Mouse (Mus musculus) liver, embryonic 12.5 days (tissue): ENCODE results near the gene Fnbp1. TPM values are rescaled to one million over a fixed set of nuclear protein-coding genes. Genes with fewer than 3 reads are reported as not detected.

Experiments used
- ATAC-seq: fragments of 200-750 bp; cut with Nextera tagmentation; 2 replicates; pipeline ENCODE4 v1.8.0; 2017; ENCODE audit warnings: moderate number of reproducible peaks, mild to moderate bottlenecking, moderate library complexity
- H3K27ac ChIP-seq: fragments of 300-500 bp; sonication (generic); 2 replicates; pipeline ENCODE4 v1.5.1; 2016; ENCODE audit warnings: mild to moderate bottlenecking
- H3K27me3 ChIP-seq: fragments of 300-500 bp; sonication (generic); replicated peaks from 2 replicates; pipeline ENCODE4 v1.6.1; 2016; ENCODE audit warnings: mild to moderate bottlenecking, moderate library complexity
- H3K36me3 ChIP-seq: fragments of 300-500 bp; sonication (generic); 2 replicates; pipeline ENCODE4 v1.6.1; 2016; ENCODE audit warnings: mild to moderate bottlenecking, moderate library complexity
- H3K4me1 ChIP-seq: fragments of 300-500 bp; sonication (generic); 2 replicates; pipeline ENCODE4 v1.6.1; 2016
- H3K4me2 ChIP-seq: fragments of 300-500 bp; sonication (generic); 2 replicates; pipeline ENCODE4 v1.6.1; 2016; ENCODE audit warnings: mild to moderate bottlenecking, moderate library complexity
- H3K4me3 ChIP-seq: fragments of 300-500 bp; sonication (generic); 2 replicates; pipeline ENCODE4 v1.5.1; 2016; ENCODE audit warnings: mild to moderate bottlenecking, moderate library complexity
- H3K9ac ChIP-seq: fragments of 300-500 bp; sonication (generic); 2 replicates; pipeline ENCODE4 v1.6.1; 2016; ENCODE audit warnings: mild to moderate bottlenecking, moderate library complexity
- H3K9me3 ChIP-seq: fragments of 300-500 bp; sonication (generic); replicated peaks from 2 replicates; pipeline ENCODE4 v1.6.1; 2016; ENCODE audit warnings: mild to moderate bottlenecking, moderate library complexity
- WGBS: fragments of 180-500 bp; shearing (Covaris S2); methylation state at CpG from one replicate; pipeline ENCODE4 v1.1.7; 2016; ENCODE audit not compliant: insufficient replicate concordance; 5-methylcytosine and 5-hydroxymethylcytosine counted together
- polyA plus RNA-seq: library from polyadenylated mRNA; unstranded; fragments of >200 nt; fragmentation: Nextera tagmentation; extraction: Ambion mirVana; gene quantifications from 2 replicates; pipeline ENCODE4 v1.2.1, GENCODE M21; 2016

Gene Fnbp1
- polyA plus RNA-seq, 1 experiment from 2014 or later = 11.1 TPM

GRCm38 (mm10) chr2:31105279-31105678 is 36.5 kb downstream of the Fnbp1 start:
- ATAC-seq = no peak
- WGBS = 74% methylated on average over 3 of the region's 3 CpGs
- H3K4me3 ChIP-seq = no peak overlapping the region
- H3K36me3 ChIP-seq = peaks cover 8% of the 10 kb centered on the region
- no peak overlapping the region for H3K9ac ChIP-seq
- no peaks in the 10 kb centered on the region for H3K27me3 ChIP-seq
- no peak overlapping the region for H3K4me2 ChIP-seq
- no peak overlapping the region for H3K27ac ChIP-seq
- peaks cover 63% of the 10 kb centered on the region for H3K4me1 ChIP-seq
- H3K9me3 ChIP-seq = no peaks in the 10 kb centered on the region

DNA sequence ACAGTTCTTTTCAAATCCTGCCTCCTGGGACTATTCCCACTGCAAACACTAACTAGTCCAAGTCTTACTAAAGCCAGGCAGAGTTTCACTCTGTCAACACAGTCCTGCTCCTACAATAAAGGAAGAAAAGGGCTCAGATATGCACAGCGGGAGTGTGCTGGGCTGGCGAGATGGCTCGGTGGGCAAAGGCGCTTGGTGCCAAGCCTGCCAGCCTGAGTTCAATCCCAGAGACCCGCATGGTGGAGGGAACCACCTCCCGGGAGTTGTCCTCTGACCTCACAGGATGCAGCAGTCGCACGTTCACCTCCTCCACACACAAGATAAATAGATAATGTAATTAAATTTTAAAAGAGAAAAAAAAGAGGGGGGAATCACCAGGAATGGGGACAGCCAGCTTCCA is 38.5 kb downstream of the Fnbp1 start:
- no peak overlapping the region for H3K4me2 ChIP-seq
- no peaks in the 10 kb centered on the region for H3K27me3 ChIP-seq
- 73% methylated on average over 8 of the region's 8 CpGs for WGBS
- H3K4me3 ChIP-seq = no peak overlapping the region
- H3K9ac ChIP-seq = no peak overlapping the region
- H3K4me1 ChIP-seq = peaks cover 43% of the 10 kb centered on the region
- no peak overlapping the region for H3K27ac ChIP-seq
- peaks cover 16% of the 10 kb centered on the region for H3K36me3 ChIP-seq
- ATAC-seq = no peak
- no peaks in the 10 kb centered on the region for H3K9me3 ChIP-seq

DNA sequence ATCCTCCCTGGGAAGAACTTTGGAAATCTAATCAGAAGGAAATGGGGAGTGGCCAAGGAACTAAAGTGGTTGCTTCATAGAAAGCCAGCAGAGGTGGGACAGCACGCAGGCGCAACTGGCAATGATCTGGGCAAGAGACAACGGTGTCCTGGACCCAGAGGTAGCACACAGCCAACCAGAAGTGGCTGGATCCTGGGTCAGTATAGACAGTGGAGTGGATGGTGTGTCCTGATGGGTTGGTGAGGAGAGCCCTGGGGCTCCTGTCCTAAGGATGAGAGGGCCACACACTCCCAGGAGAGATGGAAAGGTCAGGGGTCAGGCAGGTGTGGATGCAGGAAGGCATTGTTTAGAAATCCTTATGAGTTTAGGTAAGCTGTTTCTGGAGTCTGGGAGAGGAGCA is 40.5 kb downstream of the Fnbp1 start:
- Histone ChIP-seq H3K36me3 (peaks cover 21% of the 10 kb centered on the region), H3K4me3 (no peak overlapping the region), H3K4me2 (no peak overlapping the region), H3K4me1 (peaks cover 23% of the 10 kb centered on the region), H3K9me3 (no peaks in the 10 kb centered on the region), H3K9ac (no peak overlapping the region), H3K27ac (no peak overlapping the region), H3K27me3 (no peaks in the 10 kb centered on the region)
- ATAC-seq = no peak
- WGBS = 80% methylated on average over 3 of the region's 3 CpGs

DNA sequence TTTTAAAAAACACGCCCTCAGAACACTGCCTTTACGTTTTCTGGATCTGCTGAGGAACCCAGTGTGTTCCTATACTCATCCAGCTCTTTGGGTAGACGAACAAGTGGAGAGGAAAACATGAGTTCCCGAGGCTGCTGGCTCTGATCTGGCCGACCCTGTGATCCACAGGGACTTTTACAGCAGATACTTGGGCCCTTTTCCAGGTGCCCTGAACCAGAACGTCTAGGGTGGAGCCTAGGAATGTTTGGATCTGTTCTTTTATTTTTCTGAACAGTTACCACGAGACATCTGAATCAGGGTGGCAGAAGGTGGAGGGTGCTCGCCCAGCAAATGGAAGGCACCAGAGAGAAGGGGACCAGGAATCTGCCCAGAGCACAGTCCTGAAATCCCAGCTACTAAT is 42.7 kb downstream of the Fnbp1 start:
- H3K36me3 ChIP-seq = peaks cover 29% of the 10 kb centered on the region
- H3K4me3 ChIP-seq = no peak overlapping the region
- H3K9ac ChIP-seq = no peak overlapping the region
- peaks cover 32% of the 10 kb centered on the region for H3K4me1 ChIP-seq
- no peaks in the 10 kb centered on the region for H3K27me3 ChIP-seq
- 74% methylated on average over 8 of the region's 8 CpGs for WGBS
- no peaks in the 10 kb centered on the region for H3K9me3 ChIP-seq
- no peak overlapping the region for H3K27ac ChIP-seq
- H3K4me2 ChIP-seq = no peak overlapping the region
- no peak for ATAC-seq

GRCm38 (mm10) chr2:31098616-31099015 is 43.2 kb downstream of the Fnbp1 start:
- H3K27me3 ChIP-seq = no peaks in the 10 kb centered on the region
- H3K9me3 ChIP-seq = no peaks in the 10 kb centered on the region
- H3K36me3 ChIP-seq = peaks cover 29% of the 10 kb centered on the region
- H3K4me3 ChIP-seq = no peak overlapping the region
- no peak overlapping the region for H3K27ac ChIP-seq
- 80% methylated on average over 11 of the region's 11 CpGs for WGBS
- H3K9ac ChIP-seq = no peak overlapping the region
- ATAC-seq = no peak
- peaks cover 34% of the 10 kb centered on the region for H3K4me1 ChIP-seq
- no peak overlapping the region for H3K4me2 ChIP-seq

- H3K27ac ChIP-seq = no peak overlapping the region
- no peak overlapping the region for H3K4me2 ChIP-seq
- H3K4me3 ChIP-seq = no peak overlapping the region
- no peaks in the 10 kb centered on the region for H3K9me3 ChIP-seq
- peaks cover 27% of the 10 kb centered on the region for H3K36me3 ChIP-seq
- peaks cover 24% of the 10 kb centered on the region for H3K4me1 ChIP-seq
- no peak overlapping the region for H3K9ac ChIP-seq
- H3K27me3 ChIP-seq = no peaks in the 10 kb centered on the region
- WGBS = 60% methylated on average over 2 of the region's 2 CpGs
- ATAC-seq = no peak
Measured at GRCm38 (mm10) chr2:31097276-31097675, 44.5 kb downstream of the Fnbp1 start.

- ATAC-seq = no peak
- 83% methylated on average over 15 of the region's 15 CpGs for WGBS
- no peak overlapping the region for H3K4me3 ChIP-seq
- H3K9ac ChIP-seq = no peak overlapping the region
- no peaks in the 10 kb centered on the region for H3K27me3 ChIP-seq
- H3K36me3 ChIP-seq = peaks cover 22% of the 10 kb centered on the region
- no peak overlapping the region for H3K27ac ChIP-seq
- H3K9me3 ChIP-seq = no peaks in the 10 kb centered on the region
- peaks cover 17% of the 10 kb centered on the region for H3K4me1 ChIP-seq
- no peak overlapping the region for H3K4me2 ChIP-seq
Measured at GRCm38 (mm10) chr2:31096119-31096518, 45.7 kb downstream of the Fnbp1 start.

- H3K4me1 ChIP-seq = peaks cover 16% of the 10 kb centered on the region
- WGBS = 40% methylated on average over 5 of the region's 5 CpGs
- peaks cover 13% of the 10 kb centered on the region; the same call in 1 of the 2 replicates for H3K36me3 ChIP-seq
- H3K9ac ChIP-seq = no peak overlapping the region
- no peak for ATAC-seq
- H3K4me3 ChIP-seq = no peak overlapping the region
- H3K27me3 ChIP-seq = no peaks in the 10 kb centered on the region
- H3K4me2 ChIP-seq = no peak overlapping the region
- H3K9me3 ChIP-seq = no peaks in the 10 kb centered on the region
- no peak overlapping the region for H3K27ac ChIP-seq
Measured at GRCm38 (mm10) chr2:31094565-31094964, 47.2 kb downstream of the Fnbp1 start.

GRCm38 (mm10) chr2:31092939-31093338 is 48.9 kb downstream of the Fnbp1 start:
- 71% methylated on average over 3 of the region's 3 CpGs for WGBS
- Histone ChIP-seq H3K4me2 (no peak overlapping the region), H3K9ac (no peak overlapping the region), H3K4me3 (no peak overlapping the region), H3K4me1 (peaks cover 32% of the 10 kb centered on the region), H3K9me3 (no peaks in the 10 kb centered on the region), H3K27me3 (no peaks in the 10 kb centered on the region), H3K36me3 (peaks cover 13% of the 10 kb centered on the region; the same call in 1 of the 2 replicates), H3K27ac (no peak overlapping the region)
- ATAC-seq = no peak

DNA sequence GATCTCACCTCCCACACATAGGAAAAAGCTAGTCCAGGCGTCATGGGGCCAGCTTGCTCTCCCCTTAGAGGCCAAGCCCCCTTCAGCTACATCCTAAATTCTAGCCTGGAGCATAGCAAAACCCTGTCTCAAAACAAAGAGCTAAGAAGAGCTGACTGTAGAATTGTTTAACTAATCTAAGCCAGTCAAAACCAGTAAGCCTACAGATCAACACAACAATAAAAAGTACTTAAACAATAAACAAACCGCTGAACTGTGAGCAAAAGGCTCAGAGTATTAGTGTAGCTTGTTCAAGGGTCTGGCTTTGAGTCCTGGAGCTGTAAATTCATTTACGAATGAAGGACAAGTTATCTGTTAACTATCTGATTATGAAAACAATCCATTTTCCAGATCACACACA is 50.6 kb downstream of the Fnbp1 start:
- WGBS = 59% methylated on average over 3 of the region's 3 CpGs
- H3K27me3 ChIP-seq = no peaks in the 10 kb centered on the region
- no peak overlapping the region for H3K27ac ChIP-seq
- peaks cover 7% of the 10 kb centered on the region; the same call in 1 of the 2 replicates for H3K36me3 ChIP-seq
- no peaks in the 10 kb centered on the region for H3K9me3 ChIP-seq
- no peak overlapping the region for H3K4me2 ChIP-seq
- H3K9ac ChIP-seq = no peak overlapping the region
- peaks cover 49% of the 10 kb centered on the region for H3K4me1 ChIP-seq
- H3K4me3 ChIP-seq = no peak overlapping the region
- no peak for ATAC-seq

- Histone ChIP-seq H3K4me3 (no peak overlapping the region), H3K36me3 (no peaks in the 10 kb centered on the region; the same call in 1 of the 2 replicates), H3K9me3 (no peaks in the 10 kb centered on the region), H3K4me1 (peaks cover 45% of the 10 kb centered on the region), H3K4me2 (no peak overlapping the region), H3K9ac (no peak overlapping the region), H3K27ac (no peak overlapping the region), H3K27me3 (no peaks in the 10 kb centered on the region)
- ATAC-seq = no peak
- WGBS = 78% methylated on average over 16 of the region's 16 CpGs
Measured at GRCm38 (mm10) chr2:31089607-31090006, 52.2 kb downstream of the Fnbp1 start.

GRCm38 (mm10) chr2:31088871-31089270 is 52.9 kb downstream of the Fnbp1 start:
- Histone ChIP-seq H3K4me1 (peaks cover 38% of the 10 kb centered on the region), H3K27me3 (no peaks in the 10 kb centered on the region), H3K36me3 (peaks cover 7% of the 10 kb centered on the region), H3K9me3 (peaks cover 4% of the 10 kb centered on the region; the same call in 1 of the 2 replicates), H3K4me2 (no peak overlapping the region), H3K9ac (no peak overlapping the region), H3K27ac (no peak overlapping the region; the same call in 1 of the 2 replicates), H3K4me3 (no peak overlapping the region)
- no peak for ATAC-seq
- whole genome bisulfite sequencing = 73% methylated on average over 8 of the region's 8 CpGs
